Mouse (Mus musculus): ENCODE data around the gene Dnah7b. TPM values are rescaled to one million over a fixed set of nuclear protein-coding genes. Genes with fewer than 3 reads are reported as not detected.
"Not testable (repeated sequence)": the region's sequence is repeated elsewhere in the genome, so short reads cannot be mapped to it uniquely, and the experiment has no call there.

The Dnah7b gene
- polyA plus RNA-seq, 1 experiment from 2014 or later: 4.2 TPM

DNA sequence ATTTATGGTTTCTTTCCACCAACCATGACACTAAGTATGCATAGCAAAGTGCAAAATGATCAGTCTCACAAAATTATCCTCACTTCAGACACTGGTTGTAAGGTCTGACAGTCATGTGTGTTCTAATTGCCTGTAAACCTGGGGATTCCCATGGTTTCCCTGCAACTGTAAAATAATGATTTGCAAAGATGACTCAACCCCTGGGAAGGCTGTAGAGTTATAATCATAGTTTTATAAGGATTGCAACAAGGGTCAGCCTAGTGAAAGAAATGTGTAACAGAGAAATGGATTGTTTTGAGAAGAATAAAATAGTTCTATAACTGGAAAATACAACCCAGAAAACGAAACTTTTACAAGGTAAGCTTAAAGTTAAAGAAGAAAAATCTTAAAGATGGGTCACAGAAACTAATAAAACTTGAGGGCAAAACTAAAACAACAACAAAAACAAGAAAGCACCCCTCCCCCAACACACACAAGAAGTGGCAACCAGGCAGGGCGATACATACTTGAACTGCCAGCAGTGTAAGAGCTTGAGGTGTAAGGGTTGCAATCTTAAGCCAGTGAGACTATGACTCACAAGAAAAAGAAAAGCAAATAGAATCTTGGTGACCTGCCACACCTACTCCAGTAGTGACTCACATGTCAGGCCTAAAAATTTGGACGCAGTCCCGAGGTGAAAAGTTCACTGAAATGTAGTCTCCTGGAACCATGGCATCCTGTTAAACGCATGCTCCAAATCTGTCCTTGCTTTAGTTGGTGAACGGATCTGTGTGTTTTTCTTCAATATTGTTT, 342.4 kb downstream of the Dnah7b start:
- peak; percentile 99 for ATAC-seq
- ChIA-PET POLR2A (no interaction called here), CTCF (interaction anchor here (1.0 kb wide), 1 partner anchor 11 kb away, joined by 3 read pairs; no protein-coding TSS in a partner anchor)
- peak; percentile 71 for DNase-seq (ENCODE audit: low read depth, low spot score)
- no peaks in the 10 kb centered on the region for H3K27me3 ChIP-seq
- TF ChIP-seq CTCF (IDR thresholded peaks at IDR 0.05): no peak
- in situ Hi-C loops (cut with MboI; ENCODE audit: low pct_unique_long_range_greater_than_20kb): loop anchor here (10.0 to 25.0 kb wide), 2 partner anchors 429 to 574 kb away; no protein-coding TSS in a partner anchor

DNA sequence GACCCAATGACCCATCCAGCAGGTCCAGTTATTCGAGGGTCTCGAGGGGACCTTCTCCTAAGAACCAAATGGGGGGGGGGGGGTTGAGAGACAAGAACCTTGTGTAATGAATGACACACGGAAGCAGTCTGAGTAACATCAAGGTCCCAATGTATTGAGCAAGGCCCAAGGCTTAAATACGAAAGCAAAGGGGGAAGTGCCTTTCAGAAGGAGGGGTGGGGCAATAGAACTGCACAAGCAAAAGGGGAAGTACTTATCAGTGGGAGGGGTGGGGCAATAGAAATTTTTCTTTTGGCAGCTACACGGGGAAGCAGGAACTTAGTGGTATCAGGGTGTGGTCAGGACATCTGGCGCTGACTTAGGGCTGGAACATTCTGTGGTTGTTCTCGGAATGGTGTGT, 348.7 kb downstream of the Dnah7b start:
- in situ Hi-C loops (cut with MboI; ENCODE audit: low pct_unique_long_range_greater_than_20kb): loop anchor here (10.0 to 25.0 kb wide), 2 partner anchors 350 to 423 kb away; partner anchors contain the start of gene Dnah7b
- H3K27me3 ChIP-seq; CTCF ChIA-PET; ATAC-seq; POLR2A ChIA-PET; DNase-seq (ENCODE audit: low read depth, low spot score): not testable (repeated sequence)

DNA sequence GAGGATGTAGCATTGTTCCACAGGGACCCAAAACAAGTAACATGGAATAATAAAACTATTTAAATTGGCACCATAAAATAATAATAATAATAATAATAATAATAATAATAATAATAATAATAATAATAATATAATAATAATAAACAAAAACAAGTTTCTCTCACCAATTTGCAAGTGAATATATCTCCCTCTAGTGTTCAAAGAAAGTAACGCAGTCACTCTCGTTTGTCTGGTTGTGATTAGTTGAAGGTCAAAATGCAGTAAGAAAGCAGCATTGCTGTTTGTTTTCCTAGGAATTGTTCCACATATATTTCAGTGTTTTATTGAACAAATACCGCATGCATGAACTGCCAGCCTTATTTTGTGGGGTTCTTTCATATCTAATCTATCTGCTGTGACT, 350.8 kb downstream of the Dnah7b start:
- H3K27me3 ChIP-seq, ATAC-seq, CTCF ChIA-PET, POLR2A ChIA-PET: not testable (repeated sequence)
- DNase-seq (ENCODE audit: low read depth, low spot score): peak; percentile 7
- in situ Hi-C loops (cut with MboI; ENCODE audit: low pct_unique_long_range_greater_than_20kb): loop anchor here (10.0 to 25.0 kb wide), 2 partner anchors 352 to 420 kb away; partner anchors contain the start of gene Dnah7b

DNA sequence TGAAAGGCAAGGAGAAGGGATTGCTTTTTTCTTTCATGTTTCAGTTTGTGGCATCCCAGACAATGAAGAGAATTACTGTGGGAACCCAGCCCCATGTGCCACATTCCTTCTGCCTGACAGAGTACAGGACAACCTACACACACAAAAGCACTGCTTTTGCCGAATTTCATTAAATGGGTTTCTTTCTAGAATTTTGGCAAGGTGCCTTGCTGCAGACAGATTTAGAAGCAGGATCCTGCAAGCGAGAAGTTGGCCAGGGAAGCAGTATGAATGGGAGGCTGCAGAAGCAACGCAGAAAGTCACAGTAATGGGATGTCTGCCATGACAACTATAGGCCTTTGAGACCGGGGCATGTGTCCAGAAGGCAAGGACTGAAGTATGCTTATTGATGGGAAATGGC, 352.9 kb downstream of the Dnah7b start:
- POLR2A ChIA-PET; DNase-seq (ENCODE audit: low read depth, low spot score); H3K27me3 ChIP-seq: not testable (repeated sequence)
- peak; percentile 69 for ATAC-seq
- CTCF ChIA-PET: interaction anchor here (1.1 kb wide), 1 partner anchor 10 kb away, joined by 3 read pairs; no protein-coding TSS in a partner anchor
- in situ Hi-C loops (cut with MboI; ENCODE audit: low pct_unique_long_range_greater_than_20kb): loop anchor here (10.0 to 25.0 kb wide), 2 partner anchors 354 to 418 kb away; partner anchors contain the start of gene Dnah7b

Other genes with a start within 250 kb of the Dnah7b start
- not detected for gene Gm5269, start 176.0 kb upstream of the Dnah7b start, polyA plus RNA-seq (2021)
- 42.1 TPM for gene Slc40a1, start 139.8 kb upstream of the Dnah7b start, polyA plus RNA-seq (2021)